Mouse (Mus musculus): ENCODE results near the gene Bms1.

DNA sequence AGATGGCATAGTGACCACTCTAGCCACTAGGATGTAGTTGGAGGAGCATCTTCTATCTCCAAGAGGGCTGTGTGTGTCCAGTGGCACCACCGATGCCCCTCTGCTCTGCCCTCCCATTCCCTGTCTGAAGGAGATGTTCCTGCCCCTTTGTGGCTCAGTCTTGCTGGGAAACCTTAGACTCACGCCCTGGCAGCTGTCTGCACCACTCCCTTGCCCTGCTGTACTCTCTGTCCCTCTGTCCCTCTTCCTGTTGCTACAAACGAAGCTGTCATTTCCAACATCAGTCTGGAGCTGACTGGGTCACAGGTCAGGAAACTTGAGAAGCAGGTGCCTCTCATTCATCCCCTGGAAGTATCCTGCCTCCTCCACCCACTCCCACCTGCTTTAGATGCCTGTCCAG is 43.8 kb downstream of the Bms1 start:
- TF ChIP-seq EP300 (IDR thresholded peaks at IDR 0.05; ENCODE audit: insufficient read depth, low read depth, low read length), result no peak
- TF ChIP-seq CTCF (IDR thresholded peaks at IDR 0.05), result no peak
- TF ChIP-seq POLR2A (IDR thresholded peaks at IDR 0.05; ENCODE audit: insufficient read depth, low read depth, low read length), result no peak

All from heart, adult 2 months (tissue).